In the genomic region with DNA sequence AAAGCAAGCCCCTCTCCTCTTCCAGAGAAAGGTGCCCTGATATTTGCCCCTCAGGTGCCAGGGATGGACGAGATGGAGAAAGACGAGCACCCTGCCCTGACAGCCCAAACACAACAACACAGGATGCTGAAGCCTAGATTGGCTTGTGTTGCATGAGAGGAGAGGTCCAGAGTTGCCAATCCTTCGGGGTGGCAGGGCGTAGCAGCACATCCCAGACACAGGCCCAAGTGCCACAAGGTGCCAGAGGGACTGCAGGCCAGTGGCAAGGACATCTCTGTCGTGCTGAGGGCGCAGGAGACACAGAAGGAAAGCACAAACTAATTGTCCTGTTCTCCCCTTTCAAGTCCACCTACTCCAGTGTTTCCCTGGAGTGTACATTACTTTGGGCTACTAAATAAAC, we compare ENCODE assay signal across 11 mouse cellular contexts. TPM values are rescaled to one million over a fixed set of nuclear protein-coding genes. Genes with fewer than 3 reads are reported as not detected.
DNase-seq lines count a peak whose midpoint lies in the region; ATAC-seq and TF ChIP-seq lines count a peak whose summit lies in the region.
"Had no signal": no experiment of that assay in that cellular context is flagged by ENCODE, and none has a peak within 500 bp of the region (broad histone marks: within the 10 kb centered on the region; RNA-seq: fewer than 3 reads in every experiment).

No protein-coding gene starts in this region.

- TF ChIP-seq CTCF in gastrocnemius, adult 2 months (IDR thresholded peaks at IDR 0.05), result no peak
- no peak for TF ChIP-seq CTCF in E14TG2a.4 (conservative IDR thresholded peaks at IDR 0.05; ENCODE audit: low read length)
- TF ChIP-seq CTCF in left cerebral cortex, adult 2 months (IDR thresholded peaks at IDR 0.05), result no peak

- peaks cover 98% of the 10 kb centered on the region for H3K4me1 ChIP-seq in E14TG2a.4 (replicated peaks; ENCODE audit: low read depth, low read length)
- peaks cover 26% of the 10 kb centered on the region for H3K4me1 ChIP-seq in hindbrain, embryonic 11.5 days (replicated peaks; ENCODE audit: control insufficient read depth, insufficient read depth, low read length)
- peaks cover 89% of the 10 kb centered on the region for H3K4me1 ChIP-seq in limb, embryonic 13.5 days

- no peak for DNase-seq in gastrocnemius, adult 2 months
- DNase-seq in gastrocnemius, postnatal 10 days, result no peak
- no peak for DNase-seq in hindbrain, embryonic 11.5 days (ENCODE audit: low spot score)
- no peak for DNase-seq in left cerebral cortex, adult 2 months (ENCODE audit: extremely low spot score in 1 of 2, low spot score in 2 of 2)
- DNase-seq in cerebellum, adult 11-12 months, result no peak
- DNase-seq in kidney, postnatal 10 days, result no peak
- DNase-seq: kidney, adult 11 months; lung, postnatal 36 days had no signal

- intact Hi-C loops in gastrocnemius, adult 2 months (cut with DNase I), result no loop called here
- intact Hi-C loops in left cerebral cortex, adult 2 months (cut with DNase I), result no loop called here

- H3K9me3 ChIP-seq in E14TG2a.4 (ENCODE audit: low read length), result no peaks in the 10 kb centered on the region
- H3K9me3 ChIP-seq in hindbrain, embryonic 11.5 days (ENCODE audit: control insufficient read depth, low read length), result no peaks in the 10 kb centered on the region
- H3K9me3 ChIP-seq in limb, embryonic 13.5 days, result no peaks in the 10 kb centered on the region

- ATAC-seq in hindbrain, embryonic 11.5 days (ENCODE audit: low FRiP score), result no peak
- ATAC-seq in limb, embryonic 13.5 days (ENCODE audit: low FRiP score, low read depth), result no peak

- 0 out of 2 replicates have a peak overlapping the region, but pooled peaks have one; percentile 25 for H3K9ac ChIP-seq in hindbrain, embryonic 11.5 days (ENCODE audit: low read depth, low read length)
- peak overlapping the region; percentile 43 for H3K9ac ChIP-seq in limb, embryonic 13.5 days

- 74% methylated on average over 6 of the region's 6 CpGs for WGBS in hindbrain, embryonic 11.5 days
- WGBS in limb, embryonic 13.5 days, result 78% methylated on average over 6 of the region's 6 CpGs

- H3K4me3 ChIP-seq in gastrocnemius, adult 2 months, result peak overlapping the region; percentile 94
- H3K4me3 ChIP-seq in E14TG2a.4 (replicated peaks; ENCODE audit: low read length), result 0 out of 2 replicates have a peak overlapping the region, but pooled peaks have one; percentile 0
- no peak overlapping the region for H3K4me3 ChIP-seq in hindbrain, embryonic 11.5 days (ENCODE audit: low read depth, low read length)
- H3K4me3 ChIP-seq in limb, embryonic 13.5 days, result no peak overlapping the region
- H3K4me3 ChIP-seq in left cerebral cortex, adult 2 months, result no peak overlapping the region
- H3K4me3 ChIP-seq: erythroblast, embryonic 14.5 days had no signal

- H3K27ac ChIP-seq in gastrocnemius, adult 2 months, result peak overlapping the region; percentile 86
- H3K27ac ChIP-seq in hindbrain, embryonic 11.5 days (ENCODE audit: low read depth, low read length), result no peak overlapping the region
- H3K27ac ChIP-seq in limb, embryonic 13.5 days, result no peak overlapping the region
- no peak overlapping the region for H3K27ac ChIP-seq in left cerebral cortex, adult 2 months

- peaks cover 92% of the 10 kb centered on the region for H3K36me3 ChIP-seq in E14TG2a.4 (ENCODE audit: insufficient read depth, low read length)
- no peaks in the 10 kb centered on the region for H3K36me3 ChIP-seq in hindbrain, embryonic 11.5 days (ENCODE audit: control insufficient read depth, insufficient read depth, low read length)
- peaks cover 35% of the 10 kb centered on the region for H3K36me3 ChIP-seq in limb, embryonic 13.5 days

- H3K27me3 ChIP-seq in E14TG2a.4 (ENCODE audit: insufficient read depth, low read length), result no peaks in the 10 kb centered on the region
- H3K27me3 ChIP-seq in hindbrain, embryonic 11.5 days (ENCODE audit: control insufficient read depth, insufficient read depth, low read length), result no peaks in the 10 kb centered on the region
- H3K27me3 ChIP-seq in limb, embryonic 13.5 days, result no peaks in the 10 kb centered on the region

- H3K4me2 ChIP-seq in hindbrain, embryonic 11.5 days (replicated peaks; ENCODE audit: low read depth, low read length), result no peak overlapping the region
- peak overlapping the region; percentile 96; the same call in 1 of the 2 replicates for H3K4me2 ChIP-seq in limb, embryonic 13.5 days (replicated peaks)

RNA-seq across cellular contexts. Expression of gene Ski, which starts 8.2 kb away (rescaled TPM):
- 10 to 100 TPM; 28.5 to 35.6 TPM for total RNA-seq in gastrocnemius, adult 2 months (2021)
- total RNA-seq in gastrocnemius, postnatal 10 days (2021), result 10 to 100 TPM; 68.1 to 79.6 TPM
- 13.4 and 21.0 TPM in 2 replicates for polyA plus RNA-seq in hindbrain, embryonic 11.5 days (2014; fragmentation: Nextera tagmentation; extraction: Ambion mirVana)
- 24.4 and 24.8 TPM in 2 replicates for polyA plus RNA-seq in limb, embryonic 13.5 days (2015; fragmentation: Nextera tagmentation; extraction: Ambion mirVana)
- 100 to 1,000 TPM; 113 to 119 TPM for total RNA-seq in left cerebral cortex, adult 2 months (2021)

RNA-seq across cellular contexts. Expression of gene Faap20, which starts 35.4 kb away (rescaled TPM):
- total RNA-seq in gastrocnemius, adult 2 months (2021), result 1 to 10 TPM; 4.6 to 6.1 TPM
- total RNA-seq in gastrocnemius, postnatal 10 days (2021), result 10 to 100 TPM; 18.9 to 26.4 TPM
- 99.0 and 99.3 TPM in 2 replicates for polyA plus RNA-seq in hindbrain, embryonic 11.5 days (2014; fragmentation: Nextera tagmentation; extraction: Ambion mirVana)
- polyA plus RNA-seq in limb, embryonic 13.5 days (2015; fragmentation: Nextera tagmentation; extraction: Ambion mirVana), result 92.1 and 97.8 TPM in 2 replicates
- 10 to 100 TPM; 25.9 to 28.8 TPM for total RNA-seq in left cerebral cortex, adult 2 months (2021)

Comparison
In these comparisons a context has a peak if more than half of its experiments do, and no peak if none do; other contexts are left out.
1. H3K4me3 ChIP-seq: peak in gastrocnemius, adult 2 months (single experiment) and E14TG2a.4 (single experiment); none in hindbrain, embryonic 11.5 days (single experiment), limb, embryonic 13.5 days (single experiment) and left cerebral cortex, adult 2 months (single experiment).